Mouse (Mus musculus) granulocyte monocyte progenitor cell, adult 5-6 weeks (primary cell): ENCODE measurements around the gene St5. TPM values are rescaled to one million over a fixed set of nuclear protein-coding genes. Genes with fewer than 3 reads are reported as not detected.

Experiments
- ATAC-seq: replicated peaks from 2 replicates; pipeline ENCODE4 v1.8.0; 2016; ENCODE audit warnings: mild to moderate bottlenecking, moderate TSS enrichment, inconsistent platforms; ENCODE audit not compliant: poor library complexity, severe bottlenecking
- total RNA-seq, 2 experiments: library from RNA; stranded (forward) in 1 of 2; stranded (reverse) in 1 of 2; fragments of 200-712, 200-1000 nt in 1 of 2; fragments of >200 nt in 1 of 2; fragmentation: Nextera tagmentation in 1 of 2; gene quantifications; 2 replicates each; pipeline ENCODE4 v1.2.3; 2014 to 2017

Gene St5
- total RNA-seq, 2 experiments from 2014 or later, result 0.72 TPM; not detected in 1

GRCm38 (mm10) chr7:109613531-109614021 lies 89.8 kb downstream of the St5 start:
- ATAC-seq, result no peak

GRCm38 (mm10) chr7:109613051-109613450 lies 90.4 kb downstream of the St5 start:
- no peak for ATAC-seq

GRCm38 (mm10) chr7:109612531-109612930 lies 90.9 kb downstream of the St5 start:
- ATAC-seq, result no peak

GRCm38 (mm10) chr7:109610348-109610747 lies 93.1 kb downstream of the St5 start:
- ATAC-seq, result no peak

GRCm38 (mm10) chr7:109609565-109610345 lies 93.7 kb downstream of the St5 start:
- ATAC-seq, result no peak

GRCm38 (mm10) chr7:109608831-109609230 lies 94.6 kb downstream of the St5 start:
- ATAC-seq, result no peak

GRCm38 (mm10) chr7:109606994-109607610 lies 96.3 kb downstream of the St5 start:
- no peak for ATAC-seq

- ATAC-seq, result no peak
These were observed 100.8 kb downstream of the St5 start for GRCm38 (mm10) chr7:109602562-109602961.

GRCm38 (mm10) chr7:109602022-109602421 lies 101.4 kb downstream of the St5 start:
- ATAC-seq, result no peak

- ATAC-seq, result no peak
These were observed 102.7 kb downstream of the St5 start for GRCm38 (mm10) chr7:109600702-109601101.

GRCm38 (mm10) chr7:109599998-109600397 lies 103.4 kb downstream of the St5 start:
- ATAC-seq, result no peak

- ATAC-seq, result no peak; the same call in 1 of the 2 replicates
These were observed 108.4 kb downstream of the St5 start for GRCm38 (mm10) chr7:109594845-109595531.

- no peak for ATAC-seq
These were observed 109.4 kb downstream of the St5 start for GRCm38 (mm10) chr7:109593992-109594391.

GRCm38 (mm10) chr7:109592184-109592583 lies 111.2 kb downstream of the St5 start:
- no peak for ATAC-seq

GRCm38 (mm10) chr7:109590576-109590975 lies 112.8 kb downstream of the St5 start:
- no peak for ATAC-seq

GRCm38 (mm10) chr7:109588990-109589389 lies 114.4 kb downstream of the St5 start:
- no peak for ATAC-seq

GRCm38 (mm10) chr7:109588145-109588544 lies 115.3 kb downstream of the St5 start:
- no peak for ATAC-seq

- no peak for ATAC-seq
These were observed 118.9 kb downstream of the St5 start for GRCm38 (mm10) chr7:109584467-109584866.

- ATAC-seq, result no peak
These were observed 122.9 kb downstream of the St5 start for GRCm38 (mm10) chr7:109580489-109580888.

- ATAC-seq, result no peak
These were observed 123.7 kb downstream of the St5 start for GRCm38 (mm10) chr7:109579585-109580307.
